Mouse (Mus musculus) monocyte, adult 2 months (primary cell): ENCODE measurements around the gene Fam189b.
"Not testable (repeated sequence)": the region's sequence is repeated elsewhere in the genome, so short reads cannot be mapped to it uniquely, and the experiment has no call there.

Experiments
- DNase-seq, 2 experiments: peaks; one replicate each; pipeline ENCODE4 v3.0.0; 2022; ENCODE audit warnings: low spot score in 2 of 2, low read depth in 1 of 2

The Fam189b gene

GRCm38 (mm10) chr3:89202253-89203141, 19.6 kb downstream of the Fam189b start, which contains the start of gene Gba:
Gene Gba, plus strand, starts transcription at chr3:89202928.
- peak; percentile 57 to 77 for DNase-seq

DNA sequence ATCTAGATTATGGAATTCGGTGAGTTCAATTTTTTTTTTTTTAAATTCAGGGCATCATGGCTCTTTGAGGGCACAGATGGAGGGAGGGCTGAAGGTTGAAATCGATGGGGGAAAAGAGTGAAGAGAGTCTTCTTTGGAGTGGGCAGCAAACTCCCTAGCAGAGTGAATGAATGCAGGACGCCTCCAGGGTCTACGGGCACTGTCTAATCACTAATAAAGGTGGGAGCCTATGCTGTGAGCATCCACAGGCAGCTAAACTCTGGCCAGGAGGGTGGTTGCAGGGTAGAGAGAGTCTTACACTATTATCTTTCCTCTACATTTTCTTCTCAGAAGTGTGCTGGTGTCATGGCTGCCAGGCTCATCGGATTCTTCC, 20.2 kb downstream of the Fam189b start:
- no peak for DNase-seq

DNA sequence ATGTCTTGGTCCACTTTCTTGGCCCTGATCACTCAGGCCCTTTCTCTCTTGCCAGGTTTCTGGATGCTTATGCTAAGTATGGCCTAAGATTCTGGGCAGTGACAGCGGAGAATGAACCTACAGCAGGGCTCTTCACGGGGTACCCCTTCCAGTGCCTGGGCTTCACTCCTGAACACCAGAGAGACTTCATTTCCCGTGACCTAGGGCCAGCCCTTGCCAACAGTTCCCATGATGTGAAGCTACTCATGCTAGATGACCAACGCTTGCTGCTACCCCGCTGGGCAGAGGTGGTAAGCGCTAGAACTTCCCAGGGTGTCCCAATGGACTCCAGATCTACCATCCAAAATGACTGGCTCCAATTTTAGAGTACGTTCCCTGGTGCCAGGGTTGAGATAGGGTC, 23.1 kb downstream of the Fam189b start:
- DNase-seq, result no peak

DNA sequence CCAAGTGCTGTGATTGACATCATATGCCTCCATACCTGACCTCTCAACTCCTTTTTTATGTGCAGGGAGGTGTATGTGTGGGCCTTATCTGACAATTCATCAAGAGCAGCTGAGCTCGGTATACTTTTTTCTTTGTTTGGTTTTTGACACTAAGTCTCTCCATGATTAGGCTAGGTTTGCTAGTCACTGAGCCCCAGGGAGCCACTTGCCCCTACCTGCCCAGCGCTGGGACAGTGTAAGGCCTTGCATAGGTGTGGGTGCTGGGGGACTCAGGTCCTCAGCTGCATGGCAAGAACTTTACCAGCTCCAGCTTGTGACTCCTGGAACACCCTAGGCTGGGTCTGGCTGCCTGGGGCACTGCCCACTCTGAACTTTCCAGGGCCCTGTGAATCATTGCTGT, 23.8 kb downstream of the Fam189b start:
- DNase-seq, result no peak

DNA sequence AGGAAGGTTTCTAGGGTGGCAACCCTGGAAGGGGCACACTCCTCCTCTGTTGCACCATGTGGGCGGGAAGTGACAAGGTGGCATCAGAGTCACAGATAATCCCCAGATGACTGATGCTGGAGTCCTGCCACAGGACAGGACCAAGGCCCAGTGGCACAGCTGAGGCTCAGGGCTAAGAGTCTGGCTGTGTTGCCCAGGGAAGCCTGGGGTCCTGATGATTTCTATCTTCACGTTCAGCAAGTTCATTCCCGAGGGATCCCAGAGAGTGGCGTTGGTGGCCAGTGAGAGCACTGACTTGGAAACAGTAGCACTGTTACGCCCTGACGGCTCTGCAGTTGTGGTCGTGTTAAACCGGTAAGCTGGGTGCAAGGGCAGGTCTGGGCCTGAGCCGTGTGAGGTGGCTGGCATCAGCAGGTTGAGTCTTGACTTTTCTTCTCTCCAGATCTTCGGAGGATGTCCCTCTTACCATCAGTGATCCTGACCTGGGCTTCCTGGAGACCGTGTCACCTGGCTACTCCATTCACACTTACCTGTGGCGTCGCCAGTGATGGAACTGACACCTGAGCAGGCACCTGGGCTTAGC, 25.2 kb downstream of the Fam189b start:
- no peak for DNase-seq

DNA sequence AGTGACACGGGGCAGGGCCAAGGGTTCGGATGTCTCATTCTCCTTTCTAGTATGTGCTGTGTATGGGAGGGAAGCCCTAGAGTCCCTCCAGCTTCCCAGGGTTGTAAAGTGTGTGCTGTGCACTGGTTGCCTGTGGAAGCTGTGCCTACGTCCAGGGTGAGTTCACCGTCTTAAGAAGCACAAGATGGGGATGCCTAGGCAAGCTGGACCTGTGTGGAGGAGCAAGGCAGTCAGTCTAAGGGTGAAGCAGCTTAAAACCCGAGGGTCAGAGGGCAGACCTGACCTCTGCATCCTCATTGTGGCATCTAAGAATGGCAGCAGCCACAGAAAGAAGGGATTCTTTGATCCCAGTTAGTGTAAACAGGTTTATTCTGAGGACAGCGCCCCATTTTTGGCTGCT, 25.8 kb downstream of the Fam189b start:
- no peak for DNase-seq

DNA sequence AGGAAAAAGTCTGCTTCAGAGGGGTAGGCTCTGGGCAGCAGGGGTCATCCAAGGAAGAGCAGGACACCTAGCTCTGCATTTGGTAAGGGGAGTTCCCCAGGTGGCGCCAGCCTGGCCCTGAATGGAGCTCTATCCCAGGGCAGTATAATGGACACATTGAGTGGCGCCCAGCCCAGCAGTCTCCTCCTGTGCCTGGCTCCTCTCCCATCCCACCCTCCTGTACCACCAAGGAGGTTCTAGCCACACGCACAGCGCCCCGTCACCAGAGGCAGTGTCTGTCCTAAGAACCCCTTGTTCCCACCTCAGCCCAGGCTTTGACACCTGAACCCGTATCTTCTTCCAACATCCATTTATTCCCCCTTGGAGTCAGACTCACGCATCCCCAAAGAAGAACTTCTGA, 26.8 kb downstream of the Fam189b start:
- no peak for DNase-seq

DNA sequence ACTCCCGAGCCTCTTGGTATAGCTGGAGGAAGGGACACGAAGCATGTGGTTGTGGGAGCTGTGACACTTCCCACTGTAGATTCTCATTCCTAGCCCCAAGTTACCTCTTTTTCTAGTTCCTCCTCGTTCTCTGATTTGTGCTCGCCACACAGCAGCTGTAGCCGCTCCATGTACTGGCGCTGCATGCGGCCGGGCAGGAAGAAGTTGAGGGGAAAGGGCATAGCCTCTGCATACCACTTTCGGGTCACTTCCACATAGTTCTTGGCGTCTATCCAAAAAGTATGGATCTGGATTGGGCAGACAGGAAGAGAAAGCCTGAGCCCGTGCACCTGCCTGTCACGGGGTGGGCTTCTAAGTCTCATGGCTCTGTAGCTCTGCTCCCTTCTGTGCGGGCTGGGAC, 27.2 kb downstream of the Fam189b start:
- no peak for DNase-seq

GRCm38 (mm10) chr3:89210731-89211130, 27.8 kb downstream of the Fam189b start:
- DNase-seq, result no peak

DNA sequence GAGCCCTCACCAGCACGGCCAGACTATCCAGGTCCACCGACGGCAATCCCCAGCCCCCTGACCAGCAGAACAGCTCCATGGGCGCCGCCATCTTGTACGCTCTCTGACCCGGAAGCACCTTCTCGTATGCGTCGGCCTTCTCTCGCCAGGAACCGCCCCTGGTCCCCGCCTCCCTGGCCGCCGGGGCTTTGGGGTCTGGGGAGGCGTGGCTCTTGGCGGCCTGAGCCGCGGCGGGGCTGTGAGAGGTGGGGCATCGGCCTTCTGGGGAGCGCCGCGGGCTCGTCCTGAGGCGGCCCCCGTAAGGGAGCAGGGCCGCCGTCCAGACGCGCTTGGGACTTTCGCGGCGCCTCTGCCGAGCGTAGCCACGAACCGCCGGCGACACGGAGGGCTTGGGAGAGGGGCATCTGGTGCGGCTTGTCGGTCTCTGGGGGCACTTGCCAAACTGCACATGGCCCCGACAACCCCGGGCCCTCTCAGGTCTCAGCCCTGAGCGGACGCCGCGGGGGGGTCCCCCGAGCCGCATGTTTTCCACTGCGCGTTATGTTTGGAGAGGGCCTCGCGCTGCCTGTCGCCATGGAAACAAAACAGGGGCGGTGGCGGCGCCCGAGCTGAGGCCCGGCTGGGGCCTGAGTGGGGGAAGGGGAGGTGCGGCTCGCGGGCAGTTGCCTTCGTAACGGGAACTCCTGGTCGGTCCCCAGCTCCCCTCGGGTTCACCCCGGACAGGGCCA, 31.0 kb downstream of the Fam189b start:
- peak; percentile 83 to 92 for DNase-seq

DNA sequence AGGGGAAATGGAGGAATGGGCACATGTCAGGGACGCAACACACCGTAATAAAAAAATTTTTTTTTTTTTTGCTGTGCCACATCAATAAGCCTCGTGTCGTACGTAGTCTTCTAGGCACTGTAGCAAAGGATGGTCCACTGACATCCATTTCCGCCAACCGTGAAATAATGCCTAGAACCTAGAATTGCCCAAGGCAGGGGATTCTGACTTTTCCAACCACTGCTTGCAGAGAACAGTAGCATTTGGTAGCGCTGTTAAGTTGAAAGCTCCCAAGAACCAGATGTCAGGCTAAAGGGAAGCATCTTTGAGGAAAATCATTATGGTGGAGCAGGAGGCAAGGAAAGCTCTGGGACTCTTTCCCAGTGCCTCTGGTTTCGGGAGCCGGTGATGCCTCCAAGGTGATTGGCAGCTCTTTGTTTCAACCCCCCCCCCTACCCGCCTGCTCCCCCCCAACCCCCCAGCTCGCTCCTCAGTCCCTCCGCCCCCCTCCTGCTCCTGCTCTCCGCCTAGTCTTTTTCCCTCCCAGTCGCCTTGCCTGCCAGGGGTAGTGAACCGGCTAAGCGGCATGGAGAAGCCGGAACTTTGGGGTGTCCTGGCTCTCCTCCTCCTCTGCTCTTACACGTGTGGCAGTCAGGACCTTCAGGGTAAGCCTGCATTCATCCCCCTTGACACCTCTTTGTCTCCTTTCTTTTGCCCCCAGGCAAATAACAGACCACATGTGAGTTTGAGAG, 31.9 kb downstream of the Fam189b start, which contains the start of gene Thbs3:
TSS of gene Thbs3 (plus strand) at position 500 of the 731 bp plus-strand sequence.
- no peak for DNase-seq

GRCm38 (mm10) chr3:89215853-89216252, 32.9 kb downstream of the Fam189b start:
- DNase-seq, result peak in 1 of 2 experiments; percentile 69

- not testable (repeated sequence) for DNase-seq
Observed at GRCm38 (mm10) chr3:89216407-89216806, 33.5 kb downstream of the Fam189b start.

DNA sequence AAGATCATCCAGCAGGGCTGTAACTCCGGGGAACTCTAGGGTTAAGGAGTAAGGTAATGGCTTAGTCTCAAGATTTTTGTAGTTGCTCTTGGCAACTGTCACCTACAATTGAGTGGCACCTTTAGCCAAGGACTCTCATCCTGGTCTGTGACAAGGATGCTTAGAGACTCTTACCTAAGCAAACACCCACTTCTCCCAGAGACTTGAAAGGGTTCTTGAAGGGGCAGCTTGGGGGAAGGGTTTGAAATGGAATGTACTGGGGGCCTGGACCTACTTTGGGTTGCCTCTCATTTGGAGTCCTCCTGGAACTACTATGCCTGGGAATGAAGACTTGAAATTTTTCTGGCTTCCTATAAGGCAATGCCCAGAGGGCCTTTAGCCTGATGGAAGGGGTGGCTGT, 35.3 kb downstream of the Fam189b start:
- no peak for DNase-seq

DNA sequence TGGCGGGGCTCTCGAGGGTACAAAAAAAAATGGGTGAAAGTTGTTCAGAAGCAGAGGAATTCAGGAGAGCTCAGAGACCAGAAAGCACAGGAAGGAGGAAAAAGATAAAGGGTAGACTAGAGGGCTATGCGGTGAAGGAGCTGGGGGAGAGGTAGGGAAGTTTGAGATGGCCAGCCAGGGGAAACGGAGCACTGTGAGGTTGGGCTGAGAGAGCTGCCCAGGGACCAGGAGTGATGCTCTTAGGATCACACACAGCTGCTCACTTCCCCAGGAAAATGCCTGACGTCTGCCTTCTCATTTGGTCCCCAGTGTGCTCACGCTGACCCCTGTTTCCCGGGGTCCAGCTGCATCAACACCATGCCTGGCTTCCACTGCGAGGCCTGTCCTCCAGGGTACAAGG, 36.6 kb downstream of the Fam189b start:
- no peak for DNase-seq

DNA sequence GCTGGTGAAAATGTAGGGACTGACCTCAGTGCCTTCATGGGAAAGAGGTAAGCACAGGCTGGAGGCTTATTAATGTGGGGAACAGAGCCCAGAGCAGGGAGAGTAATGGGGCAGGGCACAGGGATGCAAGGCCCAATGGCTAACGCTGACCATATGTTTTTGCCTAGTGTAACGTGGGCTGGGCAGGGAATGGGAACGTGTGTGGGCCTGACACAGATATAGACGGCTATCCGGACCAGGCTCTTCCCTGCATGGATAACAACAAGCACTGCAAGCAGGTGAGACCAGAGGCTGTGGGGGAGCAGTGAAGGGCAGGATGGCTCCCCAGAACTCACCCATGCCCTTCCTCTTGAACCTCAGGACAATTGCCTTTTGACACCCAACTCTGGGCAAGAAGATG, 38.2 kb downstream of the Fam189b start:
- DNase-seq, result no peak

DNA sequence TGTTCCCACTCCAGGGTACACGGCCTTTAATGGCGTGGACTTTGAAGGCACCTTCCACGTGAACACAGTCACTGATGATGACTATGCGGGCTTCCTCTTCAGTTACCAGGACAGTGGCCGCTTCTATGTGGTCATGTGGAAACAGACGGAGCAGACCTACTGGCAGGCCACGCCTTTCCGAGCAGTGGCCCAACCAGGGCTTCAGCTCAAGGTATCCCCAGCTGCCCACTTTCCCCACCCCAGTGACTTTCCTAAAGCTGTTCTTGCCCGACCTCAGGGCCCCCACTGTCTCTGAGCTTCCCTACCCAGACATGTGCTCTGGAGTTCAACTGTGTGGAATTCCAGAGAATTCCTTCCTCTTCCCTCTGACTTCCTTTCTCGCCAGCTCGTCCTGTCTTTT, 41.9 kb downstream of the Fam189b start:
- DNase-seq, result no peak

- DNase-seq, result no peak
Observed at GRCm38 (mm10) chr3:89225321-89225815, 42.4 kb downstream of the Fam189b start.

DNA sequence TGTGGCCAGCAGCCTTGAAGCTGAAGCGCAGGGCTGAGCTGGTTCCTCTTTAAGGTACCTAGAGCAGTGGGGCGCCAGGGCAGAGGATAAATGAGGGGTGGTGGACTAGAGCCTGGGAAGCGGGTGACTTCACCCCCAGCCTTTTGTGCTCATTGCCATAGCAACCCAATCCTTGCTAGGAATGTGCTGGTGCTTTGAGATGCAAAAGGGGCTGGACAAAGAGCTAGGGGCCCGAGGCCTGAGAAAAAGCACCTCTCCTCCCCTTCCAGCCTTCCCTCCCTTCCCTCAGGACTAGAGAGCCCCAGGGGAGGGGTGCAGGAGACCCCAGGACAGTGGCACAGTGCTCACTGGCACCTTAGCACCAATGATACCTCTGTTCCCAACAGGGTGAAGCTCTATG, 43.0 kb downstream of the Fam189b start:
- DNase-seq, result no peak

GRCm38 (mm10) chr3:89226361-89226760, 43.4 kb downstream of the Fam189b start:
- no peak for DNase-seq

- no peak for DNase-seq
Observed at GRCm38 (mm10) chr3:89226900-89227299, 44.0 kb downstream of the Fam189b start, which contains the start of gene Mtx1. Gene Mtx1, minus strand, starts transcription at chr3:89227088.
